In genomic region chr1:36557457-36558011, GRCm38 (mm10) we compare ENCODE assay signal across 8 mouse cellular contexts. TPM values are rescaled to one million over a fixed set of nuclear protein-coding genes. Genes with fewer than 3 reads are reported as not detected.
DNase-seq lines count a peak whose midpoint lies in the region; ATAC-seq and TF ChIP-seq lines count a peak whose summit lies in the region.

No protein-coding gene starts in this region.

- peaks cover 76% of the 10 kb centered on the region for H3K4me1 ChIP-seq in E14TG2a.4 (replicated peaks; ENCODE audit: low read depth, low read length)
- peaks cover 31% of the 10 kb centered on the region for H3K4me1 ChIP-seq in forebrain, embryonic 16.5 days (replicated peaks; ENCODE audit: control insufficient read depth, insufficient read depth, low read length)
- H3K4me1 ChIP-seq in lung, embryonic 16.5 days (replicated peaks; ENCODE audit: control insufficient read depth, insufficient read depth, low read length), result peaks cover 29% of the 10 kb centered on the region

- intact Hi-C loops in heart, postnatal 36 days (cut with DNase I), result loop anchor here (2.0 kb wide), 1 partner anchor 55 kb away; no protein-coding TSS in a partner anchor

- DNase-seq in brain, adult 2 months (ENCODE audit: low read depth, low spot score), result peak; percentile 66
- DNase-seq in heart, postnatal 36 days, result peak; percentile 88 to 90
- DNase-seq in layer of hippocampus, adult 2 months (ENCODE audit: low spot score in 2 of 2), result peak; percentile 49 to 71
- peak; percentile 82 for DNase-seq in ovary, adult 18-20 months (ENCODE audit: low spot score)
- DNase-seq in urinary bladder, postnatal 25 days (ENCODE audit: low spot score), result peak; percentile 72

- H3K9ac ChIP-seq in forebrain, embryonic 16.5 days (replicated peaks; ENCODE audit: low read depth, low read length), result peak overlapping the region; percentile 99
- peak overlapping the region; percentile 93 for H3K9ac ChIP-seq in lung, embryonic 16.5 days (ENCODE audit: low read length)

- peak overlapping the region; percentile 60 for H3K4me2 ChIP-seq in forebrain, embryonic 16.5 days (ENCODE audit: low read length)
- peak overlapping the region; percentile 93 for H3K4me2 ChIP-seq in lung, embryonic 16.5 days (ENCODE audit: low read depth, low read length)

- H3K4me3 ChIP-seq in E14TG2a.4 (replicated peaks; ENCODE audit: low read length), result peak overlapping the region; percentile 93
- peak overlapping the region; percentile 98 for H3K4me3 ChIP-seq in forebrain, embryonic 16.5 days (replicated peaks; ENCODE audit: low read length)
- peak overlapping the region; percentile 87 for H3K4me3 ChIP-seq in layer of hippocampus, adult 2 months
- peak overlapping the region; percentile 86 for H3K4me3 ChIP-seq in lung, embryonic 16.5 days (ENCODE audit: low read length)

- H3K9me3 ChIP-seq in E14TG2a.4 (ENCODE audit: low read length), result no peaks in the 10 kb centered on the region
- no peaks in the 10 kb centered on the region for H3K9me3 ChIP-seq in forebrain, embryonic 16.5 days (ENCODE audit: control insufficient read depth, low read length)
- no peaks in the 10 kb centered on the region for H3K9me3 ChIP-seq in lung, embryonic 16.5 days (ENCODE audit: control insufficient read depth, low read length)

- H3K27me3 ChIP-seq in E14TG2a.4 (ENCODE audit: insufficient read depth, low read length), result peaks cover 93% of the 10 kb centered on the region
- 0 out of 2 replicates have a peak, but pooled peaks cover 2% of the 10 kb centered on the region for H3K27me3 ChIP-seq in forebrain, embryonic 16.5 days (replicated peaks; ENCODE audit: control insufficient read depth, insufficient read depth, low read length)
- H3K27me3 ChIP-seq in lung, embryonic 16.5 days (ENCODE audit: control insufficient read depth, insufficient read depth, low read depth, low read length), result no peaks in the 10 kb centered on the region

- H3K36me3 ChIP-seq in E14TG2a.4 (ENCODE audit: insufficient read depth, low read length), result 0 out of 2 replicates have a peak, but pooled peaks cover 10% of the 10 kb centered on the region
- H3K36me3 ChIP-seq in forebrain, embryonic 16.5 days (ENCODE audit: control insufficient read depth, insufficient read depth), result peaks cover 11% of the 10 kb centered on the region
- peaks cover 18% of the 10 kb centered on the region for H3K36me3 ChIP-seq in lung, embryonic 16.5 days (ENCODE audit: control insufficient read depth, insufficient read depth, low read length)

- WGBS in forebrain, embryonic 16.5 days, result under 1% methylated on average over 44 of the region's 48 CpGs
- under 1% methylated on average over 48 of the region's 48 CpGs for WGBS in lung, embryonic 16.5 days

- peak overlapping the region; percentile 98 for H3K27ac ChIP-seq in forebrain, embryonic 16.5 days (ENCODE audit: low read length)
- H3K27ac ChIP-seq in layer of hippocampus, adult 2 months, result peak overlapping the region; percentile 98
- peak overlapping the region; percentile 100 for H3K27ac ChIP-seq in lung, embryonic 16.5 days (ENCODE audit: low read length)

- TF ChIP-seq CTCF in E14TG2a.4 (conservative IDR thresholded peaks at IDR 0.05; ENCODE audit: low read length), result no peak
- TF ChIP-seq CTCF in layer of hippocampus, adult 2 months (conservative IDR thresholded peaks at IDR 0.05), result peak; percentile 44

- peak; percentile 68 for ATAC-seq in forebrain, embryonic 16.5 days
- peak; percentile 84 for ATAC-seq in lung, embryonic 16.5 days (ENCODE audit: low read depth)

RNA-seq across cellular contexts. Expression of gene Sema4c, which starts 0.6 kb away (rescaled TPM):
- polyA plus RNA-seq in forebrain, embryonic 16.5 days (2015; fragmentation: Nextera tagmentation; extraction: Ambion mirVana), result 35.4 and 37.3 TPM in 2 replicates
- 10 to 100 TPM; 15.0 to 17.1 TPM for total RNA-seq in heart, postnatal 36 days (2021)
- total RNA-seq in layer of hippocampus, adult 2 months (2021), result 10 to 100 TPM; 13.4 to 13.6 TPM
- polyA plus RNA-seq in lung, embryonic 16.5 days (2015; fragmentation: Nextera tagmentation; extraction: Ambion mirVana), result 14.4 and 14.8 TPM in 2 replicates

RNA-seq across cellular contexts. Expression of gene Ankrd39, which starts 10.3 kb away (rescaled TPM):
- 15.4 and 24.4 TPM in 2 replicates for polyA plus RNA-seq in forebrain, embryonic 16.5 days (2015; fragmentation: Nextera tagmentation; extraction: Ambion mirVana)
- 1 to 10 TPM; 7.3 to 7.8 TPM for total RNA-seq in heart, postnatal 36 days (2021)
- total RNA-seq in layer of hippocampus, adult 2 months (2021), result 10 to 100 TPM; 13.4 to 13.7 TPM
- 23.3 and 26.2 TPM in 2 replicates for polyA plus RNA-seq in lung, embryonic 16.5 days (2015; fragmentation: Nextera tagmentation; extraction: Ambion mirVana)

RNA-seq across cellular contexts. Expression of gene Gm42417, which starts 18.3 kb away (rescaled TPM):
- polyA plus RNA-seq in forebrain, embryonic 16.5 days (2015; fragmentation: Nextera tagmentation; extraction: Ambion mirVana), result 0.22 and 0.42 TPM in 2 replicates
- 100 to 1,000 TPM in 1 of 2 experiments, 10 to 100 TPM in 1; 93.9 to 209 TPM for total RNA-seq in heart, postnatal 36 days (2021)
- total RNA-seq in layer of hippocampus, adult 2 months (2021), result not detected
- 0.29 TPM in 1 of 2 replicates, not detected in the other for polyA plus RNA-seq in lung, embryonic 16.5 days (2015; fragmentation: Nextera tagmentation; extraction: Ambion mirVana)

RNA-seq across cellular contexts. Expression of gene Ankrd23, which starts 20.9 kb away (rescaled TPM):
- 9.3 and 13.2 TPM in 2 replicates for polyA plus RNA-seq in forebrain, embryonic 16.5 days (2015; fragmentation: Nextera tagmentation; extraction: Ambion mirVana)
- 100 to 1,000 TPM; 203 to 373 TPM for total RNA-seq in heart, postnatal 36 days (2021)
- 10 to 100 TPM in 1 of 2 experiments, 1 to 10 TPM in 1; 6.8 to 10.3 TPM for total RNA-seq in layer of hippocampus, adult 2 months (2021)
- polyA plus RNA-seq in lung, embryonic 16.5 days (2015; fragmentation: Nextera tagmentation; extraction: Ambion mirVana), result 17.9 and 20.0 TPM in 2 replicates

RNA-seq across cellular contexts. Expression of gene Cnnm3, which starts 45.9 kb away (rescaled TPM):
- 4.8 and 5.8 TPM in 2 replicates for polyA plus RNA-seq in forebrain, embryonic 16.5 days (2015; fragmentation: Nextera tagmentation; extraction: Ambion mirVana)
- total RNA-seq in heart, postnatal 36 days (2021), result 10 to 100 TPM; 16.0 to 19.2 TPM
- 10 to 100 TPM; 33.1 to 38.1 TPM for total RNA-seq in layer of hippocampus, adult 2 months (2021)
- 3.5 and 4.4 TPM in 2 replicates for polyA plus RNA-seq in lung, embryonic 16.5 days (2015; fragmentation: Nextera tagmentation; extraction: Ambion mirVana)

Comparison
In these comparisons a context has a peak if more than half of its experiments do, and no peak if none do; other contexts are left out.
1. Peak in every context shown above with its lines: DNase-seq, ATAC-seq, H3K4me3 ChIP-seq and H3K27ac ChIP-seq.
2. RNA of gene Gm42417, which starts 18.3 kb away (total RNA-seq): 93.9 to 209 TPM in heart, postnatal 36 days; not detected in layer of hippocampus, adult 2 months; every median in the first group is over 10 times any median in the second.